13 mouse cellular contexts compared by ENCODE assay signal in the genomic region with DNA sequence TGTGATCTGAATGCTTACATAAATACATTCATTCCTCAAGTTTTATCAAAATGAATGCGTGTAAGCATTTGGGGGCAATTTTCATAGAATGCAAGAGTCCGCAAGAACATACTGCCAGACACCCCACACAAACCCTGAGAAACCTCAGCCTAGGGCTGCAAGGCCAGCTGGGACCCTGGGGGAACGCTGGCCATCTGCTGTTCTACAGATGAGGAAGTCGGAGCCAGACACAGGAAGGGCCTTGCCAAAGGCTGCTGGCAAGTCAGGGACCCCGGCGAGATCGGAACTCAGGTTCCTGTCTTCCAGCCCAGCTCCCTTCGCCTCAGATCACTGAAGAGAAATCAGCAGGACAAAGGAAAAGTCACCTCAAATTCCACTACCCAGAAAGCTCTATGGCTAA. TPM values are rescaled to one million over a fixed set of nuclear protein-coding genes. Genes with fewer than 3 reads are reported as not detected.
DNase-seq lines count a peak whose midpoint lies in the region; ATAC-seq and TF ChIP-seq lines count a peak whose summit lies in the region.
"Had no signal": no experiment of that assay in that cellular context is flagged by ENCODE, and none has a peak within 500 bp of the region (broad histone marks: within the 10 kb centered on the region; RNA-seq: fewer than 3 reads in every experiment).

No protein-coding gene starts in this region.

- H3K4me3 ChIP-seq in intestine, postnatal 0 days (ENCODE audit: low read depth, low read length) = no peak overlapping the region
- H3K4me3 ChIP-seq: left cerebral cortex, adult 2 months; liver, embryonic 15.5 days; megakaryocyte, embryonic 14.5 days had no signal

- peak; percentile 87 for ATAC-seq in common myeloid progenitor, adult 5-6 weeks (replicated peaks; ENCODE audit: low read depth, poor library complexity, severe bottlenecking)
- ATAC-seq in intestine, postnatal 0 days = no peak

- H3K27ac ChIP-seq in intestine, postnatal 0 days (ENCODE audit: low read depth, low read length) = no peak overlapping the region
- H3K27ac ChIP-seq: left cerebral cortex, adult 2 months; liver, embryonic 15.5 days; stomach, postnatal 0 days had no signal

- H3K9me3 ChIP-seq in intestine, postnatal 0 days (ENCODE audit: control insufficient read depth) = no peaks in the 10 kb centered on the region
- H3K9me3 ChIP-seq: liver, embryonic 15.5 days had no signal

- 72% methylated on average over 8 of the region's 8 CpGs for WGBS in intestine, postnatal 0 days

- no peaks in the 10 kb centered on the region for H3K36me3 ChIP-seq in intestine, postnatal 0 days (ENCODE audit: control insufficient read depth, insufficient read depth)
- H3K36me3 ChIP-seq: liver, embryonic 15.5 days had no signal

- peak; percentile 34 for DNase-seq in embryo, embryonic 11 days
- DNase-seq in embryo, embryonic 9.5 days (ENCODE audit: extremely low spot score) = no peak
- DNase-seq in left cerebral cortex, postnatal 14 days (ENCODE audit: low spot score in 2 of 2) = peak; percentile 19 to 23
- no peak for DNase-seq in left cerebral cortex, postnatal 36 days (ENCODE audit: low spot score in 2 of 2)
- peak; percentile 27 to 31 for DNase-seq in heart, postnatal 36 days
- DNase-seq in retina, postnatal 1 day = no peak
- DNase-seq: kidney, adult 18-20 months had no signal

- no peak overlapping the region for H3K4me2 ChIP-seq in intestine, postnatal 0 days (replicated peaks; ENCODE audit: low read depth)
- H3K4me2 ChIP-seq: liver, embryonic 15.5 days had no signal

- intact Hi-C loops in left cerebral cortex, postnatal 14 days (cut with DNase I) = no loop called here
- intact Hi-C loops in left cerebral cortex, postnatal 36 days (cut with DNase I) = no loop called here
- intact Hi-C loops in heart, postnatal 36 days (cut with DNase I) = no loop called here

- H3K27me3 ChIP-seq in intestine, postnatal 0 days (replicated peaks; ENCODE audit: control insufficient read depth, insufficient read depth, low read length) = no peaks in the 10 kb centered on the region

- H3K9ac ChIP-seq in intestine, postnatal 0 days (ENCODE audit: low read depth, low read length) = no peak overlapping the region
- H3K9ac ChIP-seq: liver, embryonic 15.5 days had no signal

- TF ChIP-seq CTCF in intestine, postnatal 0 days (IDR thresholded peaks at IDR 0.05; ENCODE audit: low read depth) = no peak

- no peaks in the 10 kb centered on the region for H3K4me1 ChIP-seq in intestine, postnatal 0 days (replicated peaks; ENCODE audit: control insufficient read depth, insufficient read depth, low read length)
- H3K4me1 ChIP-seq: liver, embryonic 15.5 days had no signal

RNA-seq across cellular contexts. Expression of a gene that starts 34.6 kb away (rescaled TPM):
- total RNA-seq in left cerebral cortex, postnatal 14 days (2021) = 1 to 10 TPM; 3.5 to 7.4 TPM
- total RNA-seq in left cerebral cortex, postnatal 36 days (2021) = 1 to 10 TPM; 2.1 TPM
- total RNA-seq in common myeloid progenitor, adult 5-6 weeks (2017) = 0.24 and 1.1 TPM in 2 replicates
- 10 to 100 TPM; 12.4 to 16.2 TPM for total RNA-seq in heart, postnatal 36 days (2021)
- 12.2 and 18.0 TPM in 2 replicates for polyA plus RNA-seq in intestine, postnatal 0 days (2015; fragmentation: Nextera tagmentation; extraction: Ambion mirVana)

Comparison
In these comparisons a context has a peak if more than half of its experiments do, and no peak if none do; other contexts are left out.
1. DNase-seq: peak in embryo, embryonic 11 days (single experiment), left cerebral cortex, postnatal 14 days (2 of 2) and heart, postnatal 36 days (2 of 2); none in embryo, embryonic 9.5 days (single experiment), left cerebral cortex, postnatal 36 days (0 of 2) and retina, postnatal 1 day (single experiment).